Mouse (Mus musculus) kidney, adult 8-10 months (tissue): Measurements from ENCODE around the gene Steap3.
A peak's percentile ranks its signal among the peaks of the same experiment; 100 is the strongest.

ENCODE experiments used
- DNase-seq, 2 experiments: peaks; one replicate each; pipeline ENCODE4 v3.0.0; 2022

The Steap3 gene

DNA sequence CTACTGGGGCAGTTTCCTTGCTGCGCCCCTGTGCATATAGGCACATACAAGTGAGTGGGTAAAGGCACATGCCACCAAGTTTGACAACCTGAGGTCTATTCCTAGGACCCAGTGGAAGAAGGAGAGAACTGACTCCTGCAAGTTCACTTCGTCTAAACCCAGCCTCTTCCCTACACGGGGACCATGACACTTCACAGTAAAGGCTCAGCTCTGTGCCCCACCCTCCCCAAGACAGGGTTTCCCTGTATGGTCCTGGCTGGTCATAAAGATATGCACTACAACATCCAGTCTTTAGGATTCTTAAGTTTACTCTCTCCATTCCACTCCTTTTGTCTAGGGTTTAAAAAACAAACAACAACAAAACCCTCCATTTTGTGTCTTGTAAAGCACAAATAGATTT, 21.9 kb downstream of the Steap3 start:
- DNase-seq, result no peak

DNA sequence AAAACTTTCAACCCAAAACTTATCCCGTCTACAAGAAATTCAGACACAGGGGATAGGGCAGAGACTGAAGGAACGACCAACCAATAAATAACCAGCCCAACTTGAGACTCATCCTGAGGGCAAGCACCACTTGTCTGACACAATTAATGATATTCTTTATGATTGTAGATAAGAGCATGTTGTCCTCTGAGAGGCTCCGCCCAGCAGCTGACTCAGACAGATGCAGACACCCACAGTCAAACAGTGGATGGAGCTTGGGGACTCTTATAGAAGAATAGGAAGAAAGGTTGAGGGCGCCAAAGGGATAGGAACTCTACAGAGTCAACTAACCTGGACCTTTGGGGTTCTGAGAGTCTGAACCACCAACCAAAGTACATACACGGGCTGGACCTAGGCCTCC, 22.7 kb downstream of the Steap3 start:
- DNase-seq, result no peak

DNA sequence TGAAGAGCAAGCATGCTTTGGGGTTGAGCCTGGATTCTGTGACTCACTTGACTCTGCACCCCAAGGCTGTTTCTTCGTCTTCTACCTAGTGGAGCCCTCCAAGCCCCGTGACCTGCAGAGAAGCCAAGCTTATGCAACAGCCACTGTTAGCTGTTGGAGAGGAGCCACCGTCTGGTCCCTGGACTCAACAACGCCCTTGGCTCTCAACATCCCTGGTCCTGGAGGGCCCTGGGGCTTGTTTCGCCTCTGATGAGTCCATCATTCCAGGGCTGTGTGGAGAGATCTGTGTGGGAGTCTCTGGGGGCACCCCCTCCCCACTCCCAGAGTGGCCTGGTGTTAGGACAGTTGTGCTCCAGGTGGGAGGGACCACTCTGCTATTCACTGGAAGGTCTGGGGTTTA, 24.3 kb downstream of the Steap3 start:
- DNase-seq, result peak; percentile 13 to 27

DNA sequence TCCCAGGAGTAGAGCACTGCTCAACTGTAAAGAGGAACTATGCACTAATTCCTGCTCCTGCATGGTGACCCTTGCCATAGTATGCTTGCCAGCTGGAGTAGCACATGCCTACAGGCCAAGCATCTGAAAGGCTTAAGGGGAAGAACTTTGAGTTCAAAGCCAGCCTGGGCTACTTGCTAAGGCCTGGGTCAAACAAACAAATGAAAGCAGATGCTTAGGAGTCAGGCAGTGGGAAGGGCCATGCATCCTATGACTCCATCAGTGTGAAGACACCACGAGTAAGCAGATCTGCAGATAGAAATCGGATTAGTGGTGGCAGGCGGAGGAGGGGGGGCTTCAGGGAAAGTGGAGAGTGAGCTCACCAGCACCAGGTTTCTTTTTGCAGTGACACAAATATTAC, 25.2 kb downstream of the Steap3 start:
- no peak for DNase-seq

DNA sequence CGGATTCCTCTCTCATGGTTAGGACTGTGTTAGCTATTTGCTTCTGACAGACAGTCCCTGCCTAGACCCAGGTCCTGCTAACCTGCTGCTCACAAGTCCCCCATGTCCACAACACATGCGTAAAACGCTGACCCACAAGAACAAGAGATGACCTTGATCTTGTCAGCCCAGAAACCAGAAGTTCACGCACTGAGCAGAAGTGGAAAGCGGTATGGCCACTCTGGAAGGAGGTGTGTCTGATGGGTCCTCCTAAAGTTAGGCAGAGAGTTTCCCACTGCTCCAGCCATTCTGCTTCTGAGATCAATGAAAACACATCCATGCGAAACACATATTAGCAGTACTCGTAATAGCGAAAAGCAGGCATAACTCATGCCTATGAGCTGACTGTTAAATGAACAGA, 25.6 kb downstream of the Steap3 start:
- no peak for DNase-seq

DNA sequence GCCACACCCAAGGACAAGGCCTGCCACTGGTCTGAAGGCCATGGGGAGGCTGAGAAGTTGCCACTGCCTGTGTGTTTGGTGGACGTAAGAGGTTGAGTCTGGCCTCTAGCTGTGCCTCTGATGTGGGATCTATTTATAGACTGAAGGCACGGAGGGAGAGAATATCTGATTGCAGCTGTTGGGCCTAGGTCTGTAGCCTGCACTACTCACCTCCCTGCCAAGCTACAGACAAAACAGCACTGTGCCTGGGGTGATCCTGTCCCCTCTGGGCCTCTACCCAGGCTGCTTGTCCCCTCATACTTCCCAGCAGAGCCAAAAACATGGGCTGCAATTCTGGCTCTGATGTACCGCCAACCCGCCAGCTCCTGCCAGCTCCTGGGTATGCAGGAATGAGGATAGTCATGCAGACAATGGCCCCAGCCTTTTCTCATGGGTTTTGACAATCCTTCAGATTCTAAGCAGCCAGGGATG, 26.8 kb downstream of the Steap3 start:
- DNase-seq, result no peak

DNA sequence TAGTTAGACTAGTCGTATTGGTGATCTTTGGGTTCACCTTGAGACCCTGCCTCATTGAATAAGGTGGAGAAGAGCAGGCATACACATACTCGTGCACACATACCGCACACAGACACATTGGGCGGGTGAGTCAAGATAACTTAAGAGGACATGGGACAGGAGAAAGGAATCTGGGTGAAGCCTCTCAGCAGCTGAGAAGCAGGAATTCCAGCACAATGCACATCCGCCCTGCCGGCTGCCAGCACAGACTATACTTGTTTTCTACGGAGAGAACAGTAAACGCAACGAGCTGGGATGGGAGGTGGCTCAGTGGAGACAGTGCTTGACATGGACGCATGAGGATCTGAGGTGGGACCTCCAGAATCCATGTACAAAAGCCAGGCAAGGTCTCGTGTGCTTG, 27.9 kb downstream of the Steap3 start:
- DNase-seq, result no peak

DNA sequence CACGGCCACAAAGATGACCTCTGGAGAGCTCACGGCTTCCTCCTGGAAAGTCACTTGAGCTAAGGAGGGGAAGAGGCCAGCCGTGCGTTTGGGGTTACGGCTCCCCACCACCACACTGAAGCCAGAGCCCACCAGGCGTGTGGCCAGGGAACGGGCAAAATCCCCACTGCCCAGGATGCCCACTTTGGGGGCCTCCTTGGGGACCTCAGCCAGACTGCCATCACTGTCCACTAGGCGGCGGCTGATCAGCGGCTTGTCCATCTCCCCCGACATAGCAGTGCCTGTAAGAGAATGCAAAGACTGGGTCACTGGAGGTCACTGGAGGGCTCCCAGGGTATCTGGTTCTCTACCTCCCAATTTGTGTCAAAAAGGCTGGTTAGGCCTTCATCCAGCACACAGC, 28.5 kb downstream of the Steap3 start:
- DNase-seq, result no peak

DNA sequence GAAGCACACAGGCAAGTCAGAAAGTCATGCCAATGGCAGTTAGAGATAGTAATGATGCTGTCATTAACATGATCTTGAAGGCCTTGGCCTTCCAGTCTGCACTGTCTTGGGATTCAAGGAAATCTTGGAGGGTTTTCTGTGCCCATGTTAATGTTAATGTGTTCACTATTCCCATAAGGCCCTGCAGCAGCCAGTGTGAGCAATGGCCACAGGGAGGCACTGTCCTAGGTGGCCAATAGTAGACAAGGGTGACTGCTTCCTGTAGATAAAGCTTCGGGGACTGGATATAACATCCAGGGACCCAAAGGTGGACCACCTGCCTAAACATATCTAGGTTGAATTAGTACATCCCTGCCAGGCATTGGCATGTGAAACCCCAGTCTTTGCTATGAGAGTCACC, 35.4 kb downstream of the Steap3 start:
- DNase-seq, result no peak

DNA sequence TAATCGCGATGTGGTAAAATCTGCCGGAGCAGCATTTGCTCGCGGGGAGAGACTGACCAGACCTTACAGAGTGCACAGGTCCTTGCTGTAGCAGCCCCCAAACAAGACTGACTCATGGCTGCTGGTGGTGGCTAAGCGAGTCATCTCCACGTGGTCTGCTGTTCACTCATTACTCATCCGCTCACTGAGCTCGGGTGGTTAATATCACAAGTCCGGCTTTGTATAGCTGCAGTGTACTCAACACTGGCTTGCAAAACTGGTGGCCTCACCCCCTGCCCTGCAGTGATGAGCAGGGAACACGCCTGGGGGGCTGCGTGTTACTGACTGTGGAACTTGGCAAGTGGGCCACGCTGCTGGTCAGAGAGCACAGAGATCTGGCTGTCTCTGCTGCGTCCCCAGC, 36.1 kb downstream of the Steap3 start:
- no peak for DNase-seq

DNA sequence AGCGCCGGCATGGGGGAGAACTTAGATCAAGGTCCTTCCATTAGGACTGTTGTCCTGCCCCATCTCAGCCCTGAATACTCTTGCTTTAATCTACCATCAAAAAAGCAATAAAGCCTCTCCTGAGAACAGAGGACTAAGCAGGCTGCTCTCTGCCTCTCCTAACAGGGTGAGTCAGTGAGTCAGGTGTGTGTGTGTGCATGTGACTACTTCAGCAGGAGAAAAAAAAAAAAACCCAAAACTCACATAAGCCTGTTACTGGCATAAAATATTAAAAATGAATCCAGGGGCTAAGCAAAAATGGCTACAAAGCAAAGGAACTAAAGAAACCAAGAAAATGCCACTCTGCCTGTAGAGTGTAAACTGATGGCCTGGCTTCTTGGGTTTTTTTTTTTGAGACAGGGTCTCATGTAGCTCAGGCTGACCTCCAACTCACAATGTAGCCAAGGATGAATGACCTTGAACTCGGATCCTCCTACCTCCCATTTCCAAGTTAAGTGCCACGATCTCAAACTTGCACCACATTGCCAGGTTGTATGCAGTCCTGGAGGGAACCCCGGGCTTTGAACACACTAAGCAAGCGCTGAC, 36.8 kb downstream of the Steap3 start:
- DNase-seq, result no peak

DNA sequence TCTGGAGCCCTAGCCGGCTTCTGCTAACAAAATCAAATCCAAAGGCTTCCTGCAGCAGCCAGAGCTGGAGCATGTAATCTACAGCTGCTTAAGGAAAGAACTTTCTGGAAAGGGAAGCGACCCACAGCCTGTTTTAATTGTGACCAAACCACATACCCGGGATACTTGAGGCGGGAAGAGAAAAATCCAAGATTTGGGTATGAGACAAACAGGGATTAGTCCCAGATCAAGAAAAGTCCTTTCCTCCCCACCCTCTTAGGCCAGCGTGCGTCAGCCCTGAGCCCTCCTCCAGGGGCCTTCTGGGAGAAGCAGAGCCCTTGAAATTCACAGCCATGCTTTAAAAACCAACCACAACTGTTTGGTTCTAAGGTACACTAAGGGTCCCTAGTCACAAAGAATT, 40.3 kb downstream of the Steap3 start:
- DNase-seq, result no peak

DNA sequence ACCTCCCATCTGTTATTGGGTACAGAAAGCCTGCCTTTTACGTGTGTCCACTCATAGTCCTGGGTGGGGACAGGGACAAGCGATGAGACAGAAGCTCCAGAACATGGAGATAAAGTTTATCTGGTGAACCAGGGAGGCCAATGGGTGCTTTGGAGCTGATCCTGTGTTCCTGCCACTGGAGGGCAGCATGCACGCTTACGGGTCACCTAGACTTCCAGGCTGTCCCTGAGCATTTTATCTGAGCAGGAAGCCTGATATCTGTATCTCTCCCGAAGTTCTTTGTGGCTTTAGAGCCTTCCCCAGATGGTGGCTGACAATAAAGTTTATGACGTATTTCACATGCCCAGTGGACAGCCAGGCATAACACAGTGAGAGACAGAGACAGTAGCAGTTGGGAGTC, 41.2 kb downstream of the Steap3 start:
- peak in 1 of 2 experiments; percentile 37 for DNase-seq

DNA sequence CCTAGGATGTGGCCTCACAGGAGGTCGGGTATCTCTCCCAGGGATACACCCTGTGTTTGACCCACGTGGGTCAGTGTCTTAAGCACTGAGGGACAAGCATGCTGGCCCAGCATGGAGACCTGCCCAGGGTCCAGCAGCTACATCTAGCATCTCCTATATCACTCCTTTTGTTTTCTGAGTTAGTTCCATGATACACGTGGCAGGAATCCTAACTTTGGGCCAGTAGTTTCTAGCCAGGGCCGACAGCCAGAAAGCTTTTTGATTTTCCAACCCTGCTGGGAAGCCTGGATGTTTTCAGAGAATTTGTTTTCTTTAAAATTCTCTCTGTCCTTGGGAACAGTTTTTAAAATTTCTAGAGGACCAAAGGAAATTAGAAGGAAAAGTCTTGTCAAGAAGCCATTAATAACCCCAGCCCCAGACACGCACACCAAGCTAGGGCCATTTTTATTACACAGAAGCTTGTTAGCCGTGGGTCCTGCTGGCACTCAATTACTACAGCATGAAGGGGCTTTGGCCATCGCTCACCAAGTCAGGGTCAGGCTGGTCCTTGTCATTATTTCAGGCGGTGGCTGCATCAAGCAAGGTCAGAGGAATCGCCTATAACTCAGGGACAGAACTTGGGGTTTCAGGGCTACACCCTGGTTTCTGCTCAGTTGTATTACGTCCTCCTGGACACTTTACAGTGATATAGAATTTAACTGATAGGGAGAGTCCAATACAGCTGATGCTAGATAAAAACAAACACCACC, 42.6 kb downstream of the Steap3 start:
- DNase-seq, result no peak

DNA sequence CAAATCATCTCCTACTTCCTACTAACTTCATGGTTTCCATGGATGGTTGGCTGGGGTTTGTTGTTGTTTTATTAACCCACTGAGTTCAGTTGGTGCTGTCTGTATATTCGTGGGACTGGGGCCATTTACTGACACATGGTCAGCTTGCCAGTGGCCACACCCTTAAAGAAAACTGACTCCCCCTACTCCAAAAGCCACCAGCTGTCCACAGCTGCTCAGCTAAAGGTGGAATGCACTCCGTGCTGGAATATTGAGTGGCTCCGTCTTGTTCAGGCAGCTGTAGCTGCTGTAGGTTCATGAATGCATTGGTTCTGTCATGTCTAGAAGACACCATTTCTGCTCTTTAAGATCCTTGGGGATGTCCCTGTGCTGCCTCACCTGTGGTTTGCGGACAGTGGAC, 48.9 kb downstream of the Steap3 start:
- DNase-seq, result no peak

DNA sequence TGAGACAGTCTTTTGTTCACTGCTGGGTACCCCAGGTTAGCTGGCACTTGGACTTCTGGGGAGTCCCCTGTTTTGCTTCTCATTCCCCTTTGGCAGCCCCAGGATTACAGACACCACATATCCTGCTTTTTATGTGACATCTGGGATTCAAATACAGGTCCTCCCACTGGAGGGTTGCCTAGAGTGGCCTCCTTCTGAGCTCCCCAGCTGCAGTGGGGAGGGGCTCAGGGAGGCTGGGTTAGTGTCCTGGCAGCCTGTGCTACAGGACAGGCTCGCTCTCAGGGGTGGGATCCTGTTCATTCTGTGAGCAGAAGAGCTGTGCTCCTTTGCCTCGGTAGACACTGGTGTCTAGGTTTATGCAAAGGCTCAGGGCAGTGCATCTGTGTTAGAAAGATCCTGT, 51.2 kb downstream of the Steap3 start:
- no peak for DNase-seq

DNA sequence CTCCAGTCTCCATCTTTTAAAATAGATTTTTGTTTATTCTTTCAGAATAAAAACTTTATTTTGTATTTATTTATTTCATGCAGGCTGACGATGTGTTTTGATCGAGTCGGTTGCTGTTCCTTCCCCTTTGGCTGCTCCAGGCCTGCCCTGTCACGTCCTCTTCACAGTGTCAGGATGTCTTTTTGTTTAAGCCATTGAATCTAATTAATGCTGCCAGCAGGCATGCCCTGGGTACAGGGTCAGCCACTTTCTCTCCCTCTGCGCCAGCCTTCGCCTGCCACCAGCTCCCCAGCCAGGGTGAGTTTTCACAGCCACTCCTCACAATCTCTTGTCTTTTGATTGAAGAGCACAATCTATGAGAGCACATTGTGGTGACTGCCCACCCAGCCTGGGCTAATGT, 51.7 kb downstream of the Steap3 start:
- no peak for DNase-seq

DNA sequence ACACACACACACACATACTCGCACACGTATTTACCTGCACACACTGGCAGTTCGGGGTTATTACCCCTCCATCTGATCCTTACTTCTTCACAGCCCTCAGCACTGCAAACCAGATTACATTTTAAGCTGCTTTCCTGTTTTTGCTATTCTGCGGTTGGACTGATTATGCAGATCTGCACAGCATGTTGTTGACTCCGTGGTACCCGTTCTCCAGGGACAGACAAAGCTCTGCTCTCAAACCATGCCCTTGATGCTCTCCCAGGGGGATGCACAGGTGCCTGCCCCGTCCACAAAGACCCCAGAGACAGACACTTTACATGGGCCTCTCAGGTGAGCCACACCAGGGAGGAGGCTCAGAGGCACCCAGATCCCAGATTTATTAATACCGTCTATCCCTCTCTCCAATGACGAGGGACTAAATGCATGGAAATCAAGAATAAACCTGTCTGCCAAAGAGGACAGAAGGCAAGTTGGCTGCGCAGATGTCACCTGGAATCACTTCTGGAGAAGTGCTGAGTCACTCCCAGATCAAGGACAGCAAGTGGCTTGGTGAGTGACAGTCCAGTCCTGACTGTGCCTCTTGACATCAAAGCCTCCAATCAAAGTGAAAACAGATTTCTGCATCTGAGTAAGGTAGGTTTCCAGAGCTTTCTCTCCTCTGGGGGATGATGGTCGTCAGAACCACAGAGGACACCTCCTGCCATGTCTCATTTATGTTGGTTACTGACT, 63.8 kb downstream of the Steap3 start:
- DNase-seq, result no peak

DNA sequence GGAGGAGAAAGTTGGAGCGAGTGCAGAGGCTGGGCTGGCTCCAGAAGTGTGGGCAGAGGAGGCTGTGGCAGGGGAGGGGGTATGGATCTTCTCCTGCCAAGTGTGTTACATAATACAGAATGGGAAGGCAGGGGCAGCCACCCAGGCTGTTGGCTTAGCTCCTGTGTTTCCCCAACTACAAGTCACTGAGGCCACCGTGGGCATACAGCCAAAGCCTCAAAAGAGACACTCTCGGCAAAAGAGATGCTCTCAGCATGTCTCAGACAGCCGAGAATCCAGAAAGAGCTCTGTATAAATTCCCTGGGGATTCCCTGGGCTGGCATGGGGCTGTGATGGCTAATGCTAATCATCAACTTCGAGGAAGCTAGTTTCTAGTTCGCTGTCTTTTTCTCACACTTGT, 64.9 kb downstream of the Steap3 start:
- DNase-seq, result no peak

DNA sequence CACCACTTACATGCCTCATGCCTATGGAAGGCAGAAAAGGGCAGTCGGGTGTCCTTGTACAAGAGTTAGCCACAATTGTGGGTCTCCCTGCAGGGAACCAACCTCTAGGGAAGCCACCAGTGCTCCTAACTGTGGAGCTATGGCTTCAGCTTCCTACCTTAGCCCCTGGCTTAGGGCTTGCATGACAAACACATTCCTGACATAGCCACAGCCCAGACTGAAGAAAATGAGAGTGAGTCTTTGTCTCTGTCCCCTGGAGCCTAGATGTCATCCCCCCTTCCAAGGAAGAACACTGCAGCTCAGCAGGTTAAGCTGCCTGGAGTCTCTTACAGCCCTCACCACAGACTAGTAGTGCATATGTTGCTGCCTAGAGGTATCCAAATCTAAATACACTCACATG, 67.7 kb downstream of the Steap3 start:
- no peak for DNase-seq

DNA sequence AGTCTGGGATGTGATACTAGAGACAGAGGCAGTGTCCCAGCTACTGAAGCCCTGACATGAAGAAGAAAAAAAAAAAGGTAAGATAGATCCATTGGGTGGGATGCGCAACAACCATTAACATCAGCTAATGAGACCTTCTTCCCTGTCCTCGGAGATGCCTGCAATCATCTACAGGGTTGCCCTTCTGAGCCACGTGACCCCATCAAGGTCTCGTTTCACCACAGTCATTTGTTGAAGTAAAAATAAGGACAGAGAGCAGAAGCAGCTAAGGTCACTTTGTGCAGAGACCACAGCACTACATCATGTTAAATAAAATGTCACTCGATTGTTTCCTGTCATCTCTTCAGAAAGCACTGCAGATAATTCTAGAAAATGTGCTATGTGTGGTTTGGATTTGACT, 68.7 kb downstream of the Steap3 start:
- DNase-seq, result no peak

DNA sequence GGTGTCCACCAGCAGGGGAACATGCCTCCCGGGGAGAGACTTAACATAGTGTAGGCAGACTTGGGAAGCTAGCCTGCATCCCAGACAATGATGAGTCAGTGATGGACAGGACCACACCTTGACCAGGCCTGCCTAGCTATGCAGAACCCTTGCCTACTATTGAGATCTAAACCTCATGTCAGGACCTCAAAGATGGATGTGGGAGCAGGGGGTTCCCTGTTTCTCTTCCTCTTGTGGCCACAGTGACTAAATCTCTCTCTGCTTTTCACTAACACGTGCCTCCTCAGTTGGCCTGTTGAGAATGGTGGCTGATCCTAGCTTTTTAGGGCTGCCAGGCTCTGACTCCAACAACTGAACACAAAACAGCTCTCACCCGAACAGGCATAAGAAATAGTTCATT, 70.0 kb downstream of the Steap3 start:
- no peak for DNase-seq

DNA sequence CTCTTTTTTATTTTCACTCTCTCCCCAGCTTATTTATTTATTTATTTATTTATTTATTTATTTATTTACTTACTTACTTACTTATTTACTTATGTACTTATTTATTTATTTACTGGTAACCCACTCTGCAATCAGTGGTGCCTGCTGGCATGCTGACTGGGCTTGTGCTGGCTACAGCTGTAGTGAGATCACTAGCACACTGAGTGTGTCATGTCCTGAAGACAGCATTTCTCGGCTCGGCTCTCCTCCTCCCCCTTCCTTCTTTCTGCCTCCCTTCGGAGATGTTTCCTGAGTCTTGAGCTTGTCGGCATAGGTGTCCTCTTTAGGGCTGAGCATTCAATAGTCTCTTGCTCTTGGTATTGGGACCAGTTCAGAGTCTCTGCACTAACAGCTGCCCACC, 73.6 kb downstream of the Steap3 start:
- DNase-seq, result no peak

DNA sequence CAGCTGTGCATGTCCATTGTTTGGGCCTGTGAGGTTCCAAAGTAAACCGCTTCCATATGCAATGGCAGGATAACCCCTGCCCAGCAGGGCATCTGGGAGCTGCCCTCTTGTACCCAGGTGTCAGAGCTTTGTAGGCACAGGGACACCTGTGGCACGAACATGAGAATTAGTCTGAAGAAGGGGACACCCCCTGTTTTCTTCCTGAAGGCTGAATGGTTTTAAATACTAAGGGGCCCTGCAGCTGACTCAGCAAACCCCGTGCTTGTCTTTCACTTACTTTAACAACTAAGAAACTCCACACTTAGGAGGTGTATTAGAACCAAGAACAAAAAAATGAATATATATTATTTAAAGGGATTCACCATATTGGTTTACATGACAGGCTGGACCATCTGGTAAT, 74.4 kb downstream of the Steap3 start:
- DNase-seq, result no peak
